Mouse (Mus musculus) kidney, embryonic 14.5 days (tissue): Measurements from ENCODE around the gene Prr15l. TPM values are rescaled to one million over a fixed set of nuclear protein-coding genes. Genes with fewer than 3 reads are reported as not detected.

ENCODE experiments used
- ATAC-seq: fragments of 200-750 bp; cut with Nextera tagmentation; 2 replicates; pipeline ENCODE4 v1.8.0; 2017; ENCODE audit warnings: moderate number of reproducible peaks, mild to moderate bottlenecking, moderate TSS enrichment, moderate library complexity; ENCODE audit not compliant: low FRiP score, low TSS enrichment
- H3K27ac ChIP-seq: fragments of 300-500 bp; sonication (generic); 2 replicates; pipeline ENCODE4 v1.5.1; 2014; ENCODE audit warnings: low read depth, mild to moderate bottlenecking, low read length, moderate library complexity, mixed read lengths
- H3K27me3 ChIP-seq: fragments of 300-500 bp; sonication (generic); 2 replicates; pipeline ENCODE4 v1.6.1; 2014; ENCODE audit warnings: mild to moderate bottlenecking, low read length; ENCODE audit not compliant: control insufficient read depth, insufficient read depth
- H3K36me3 ChIP-seq: fragments of 300-500 bp; sonication (generic); 2 replicates; pipeline ENCODE4 v1.6.1; 2014; ENCODE audit warnings: low read length, mixed read lengths; ENCODE audit not compliant: control insufficient read depth, insufficient read depth
- H3K4me1 ChIP-seq: fragments of 300-500 bp; sonication (generic); 2 replicates; pipeline ENCODE4 v1.6.1; 2014; ENCODE audit warnings: low read length, mixed read lengths; ENCODE audit not compliant: control insufficient read depth, insufficient read depth
- H3K4me2 ChIP-seq: fragments of 300-500 bp; sonication (generic); replicated peaks from 2 replicates; pipeline ENCODE4 v1.6.1; 2014; ENCODE audit warnings: low read depth, mild to moderate bottlenecking, low read length
- H3K4me3 ChIP-seq: fragments of 300-500 bp; sonication (generic); 2 replicates; pipeline ENCODE4 v1.5.1; 2014; ENCODE audit warnings: mild to moderate bottlenecking, low read length
- H3K9ac ChIP-seq: fragments of 300-500 bp; sonication (generic); 2 replicates; pipeline ENCODE4 v1.6.1; 2014; ENCODE audit warnings: low read depth, mild to moderate bottlenecking, low read length, moderate library complexity
- H3K9me3 ChIP-seq: fragments of 300-500 bp; sonication (generic); 2 replicates; pipeline ENCODE4 v1.6.1; 2016; ENCODE audit warnings: low read length; ENCODE audit not compliant: control insufficient read depth
- WGBS: fragments of 180-500 bp; shearing (Covaris S2); extraction: QIAGEN DNeasy Blood & Tissue Kit; methylation state at CpG from one replicate; pipeline ENCODE4 v1.1.7; 2014; 5-methylcytosine and 5-hydroxymethylcytosine counted together
- polyA plus RNA-seq: library from polyadenylated mRNA; unstranded; fragments of >200 nt; fragmentation: Nextera tagmentation; extraction: Ambion mirVana; gene quantifications from 2 replicates; pipeline ENCODE4 v1.2.1, GENCODE M21; 2014

Gene Prr15l
- polyA plus RNA-seq, 1 experiment from 2014 or later, result 33.7 TPM

- Histone ChIP-seq H3K27ac (peak overlapping the region; percentile 94), H3K9me3 (no peaks in the 10 kb centered on the region), H3K4me2 (peak overlapping the region; percentile 85), H3K36me3 (no peaks in the 10 kb centered on the region), H3K4me1 (peaks cover 18% of the 10 kb centered on the region), H3K9ac (peak overlapping the region; percentile 97), H3K27me3 (no peaks in the 10 kb centered on the region), H3K4me3 (peak overlapping the region; percentile 78)
- peak; percentile 73 for ATAC-seq
- under 1% methylated on average over 40 of the region's 50 CpGs for WGBS
Measured at GRCm38 (mm10) chr11:96976911-96977591, 49.1 kb downstream of the Prr15l start.

GRCm38 (mm10) chr11:96977606-96978400 is 49.9 kb downstream of the Prr15l start:
- no peaks in the 10 kb centered on the region for H3K27me3 ChIP-seq
- no peaks in the 10 kb centered on the region for H3K36me3 ChIP-seq
- WGBS, result 0% methylated on average over 44 of the region's 45 CpGs
- peak overlapping the region; percentile 97 for H3K9ac ChIP-seq
- ATAC-seq, result peak; percentile 97
- H3K4me1 ChIP-seq, result peaks cover 18% of the 10 kb centered on the region
- peak overlapping the region; percentile 83 for H3K4me2 ChIP-seq
- no peaks in the 10 kb centered on the region for H3K9me3 ChIP-seq
- H3K27ac ChIP-seq, result peak overlapping the region; percentile 94
- peak overlapping the region; percentile 78 for H3K4me3 ChIP-seq

- Histone ChIP-seq H3K36me3 (no peaks in the 10 kb centered on the region), H3K9ac (peak overlapping the region; percentile 76), H3K4me1 (peaks cover 18% of the 10 kb centered on the region), H3K27me3 (no peaks in the 10 kb centered on the region), H3K4me2 (peak overlapping the region; percentile 83), H3K27ac (peak overlapping the region; percentile 30; the same call in 1 of the 2 replicates), H3K4me3 (peak overlapping the region; percentile 43), H3K9me3 (no peaks in the 10 kb centered on the region)
- 26% methylated on average over 17 of the region's 17 CpGs for WGBS
- ATAC-seq, result no peak
Measured at GRCm38 (mm10) chr11:96978401-96979246, 50.7 kb downstream of the Prr15l start.

- H3K27ac ChIP-seq, result no peak overlapping the region
- no peak overlapping the region for H3K4me3 ChIP-seq
- no peak for ATAC-seq
- H3K4me1 ChIP-seq, result peaks cover 18% of the 10 kb centered on the region
- no peaks in the 10 kb centered on the region for H3K9me3 ChIP-seq
- no peaks in the 10 kb centered on the region for H3K27me3 ChIP-seq
- H3K36me3 ChIP-seq, result no peaks in the 10 kb centered on the region
- WGBS, result 79% methylated on average over 7 of the region's 7 CpGs
- no peak overlapping the region for H3K4me2 ChIP-seq
- H3K9ac ChIP-seq, result no peak overlapping the region
Measured at GRCm38 (mm10) chr11:96979329-96979728, 51.4 kb downstream of the Prr15l start.

- Histone ChIP-seq H3K36me3 (no peaks in the 10 kb centered on the region), H3K4me3 (no peak overlapping the region), H3K4me2 (no peak overlapping the region), H3K27me3 (no peaks in the 10 kb centered on the region; the same call in 1 of the 2 replicates), H3K27ac (no peak overlapping the region), H3K9ac (no peak overlapping the region), H3K4me1 (peaks cover 18% of the 10 kb centered on the region), H3K9me3 (no peaks in the 10 kb centered on the region)
- WGBS, result 82% methylated on average over 5 of the region's 5 CpGs
- ATAC-seq, result no peak
Measured at GRCm38 (mm10) chr11:96980021-96980420, 52.1 kb downstream of the Prr15l start.

GRCm38 (mm10) chr11:96981461-96981860 is 53.6 kb downstream of the Prr15l start:
- Histone ChIP-seq H3K27me3 (no peaks in the 10 kb centered on the region; the same call in 1 of the 2 replicates), H3K4me3 (no peak overlapping the region), H3K4me2 (no peak overlapping the region), H3K9ac (no peak overlapping the region), H3K27ac (no peak overlapping the region), H3K9me3 (no peaks in the 10 kb centered on the region), H3K4me1 (peaks cover 9% of the 10 kb centered on the region), H3K36me3 (no peaks in the 10 kb centered on the region)
- no peak for ATAC-seq
- WGBS, result 67% methylated on average over 15 of the region's 15 CpGs

- H3K4me2 ChIP-seq, result 0 out of 2 replicates have a peak overlapping the region, but pooled peaks have one; percentile 19
- H3K4me1 ChIP-seq, result peaks cover 10% of the 10 kb centered on the region; the same call in 1 of the 2 replicates
- no peak overlapping the region for H3K4me3 ChIP-seq
- H3K36me3 ChIP-seq, result no peaks in the 10 kb centered on the region
- H3K9me3 ChIP-seq, result no peaks in the 10 kb centered on the region
- H3K27me3 ChIP-seq, result no peaks in the 10 kb centered on the region; the same call in 1 of the 2 replicates
- no peak for ATAC-seq
- no peak overlapping the region for H3K27ac ChIP-seq
- H3K9ac ChIP-seq, result no peak overlapping the region
- 5% methylated on average over 7 of the region's 7 CpGs for WGBS
Measured at GRCm38 (mm10) chr11:96982355-96982754, 54.5 kb downstream of the Prr15l start.

- Histone ChIP-seq H3K4me2 (0 out of 2 replicates have a peak within 1 kb of the TSS, but pooled peaks have one; percentile 19), H3K9me3 (no peaks in the 10 kb centered on the region), H3K27ac (no peak within 1 kb of the TSS), H3K27me3 (peaks cover 1% of the 10 kb centered on the region; the same call in 1 of the 2 replicates), H3K9ac (no peak within 1 kb of the TSS), H3K36me3 (no peaks in the 10 kb centered on the region), H3K4me1 (peaks cover 13% of the 10 kb centered on the region; the same call in 1 of the 2 replicates), H3K4me3 (no peak within 1 kb of the TSS)
- WGBS, result 51% methylated on average over 7 of the region's 7 CpGs
- no peak for ATAC-seq
Measured at GRCm38 (mm10) chr11:96982859-96983258, 55.0 kb downstream of the Prr15l start, which contains the start of gene Sp2. TSS of gene Sp2 (minus strand) at chr11:96982959.
